Mouse (Mus musculus) lung, embryonic 15.5 days (tissue): ENCODE measurements around the gene Cbr3. TPM values are rescaled to one million over a fixed set of nuclear protein-coding genes. Genes with fewer than 3 reads are reported as not detected.
A peak's percentile ranks its signal among the peaks of the same experiment; 100 is the strongest.

Experiments
- ATAC-seq: fragments of 200-750 bp; cut with Nextera tagmentation; 2 replicates; pipeline ENCODE4 v1.8.0; 2017; ENCODE audit warnings: moderate number of reproducible peaks, borderline replicate concordance; ENCODE audit not compliant: low FRiP score, low TSS enrichment; ENCODE audit errors: extremely low read depth
- H3K27ac ChIP-seq: fragments of 300-500 bp; sonication (generic); 2 replicates; pipeline ENCODE4 v1.5.1; 2015; ENCODE audit warnings: moderate library complexity, mild to moderate bottlenecking, inconsistent platforms
- H3K27me3 ChIP-seq: fragments of 300-500 bp; sonication (generic); 2 replicates; pipeline ENCODE4 v1.6.1; 2015; ENCODE audit warnings: inconsistent platforms
- H3K36me3 ChIP-seq: fragments of 300-500 bp; sonication (generic); 2 replicates; pipeline ENCODE4 v1.6.1; 2015; ENCODE audit warnings: inconsistent platforms
- H3K4me1 ChIP-seq: fragments of 300-500 bp; sonication (generic); 2 replicates; pipeline ENCODE4 v1.6.1; 2015; ENCODE audit warnings: inconsistent platforms
- H3K4me2 ChIP-seq: fragments of 300-500 bp; sonication (generic); 2 replicates; pipeline ENCODE4 v1.6.1; 2015; ENCODE audit warnings: inconsistent platforms, mild to moderate bottlenecking, moderate library complexity
- H3K4me3 ChIP-seq: fragments of 300-500 bp; sonication (generic); 2 replicates; pipeline ENCODE4 v1.5.1; 2015; ENCODE audit warnings: mild to moderate bottlenecking, inconsistent platforms
- H3K9ac ChIP-seq: fragments of 300-500 bp; sonication (generic); 2 replicates; pipeline ENCODE4 v1.6.1; 2015; ENCODE audit warnings: inconsistent platforms
- H3K9me3 ChIP-seq: fragments of 300-500 bp; sonication (generic); 2 replicates; pipeline ENCODE4 v1.6.1; 2016; ENCODE audit warnings: inconsistent platforms
- WGBS: fragments of 180-500 bp; shearing (Covaris S2); methylation state at CpG from one replicate; pipeline ENCODE4 v1.1.7; 2015; 5-methylcytosine and 5-hydroxymethylcytosine counted together
- polyA plus RNA-seq: library from polyadenylated mRNA; unstranded; fragments of >200 nt; fragmentation: Nextera tagmentation; extraction: Ambion mirVana; gene quantifications from 2 replicates; pipeline ENCODE4 v1.2.1, GENCODE M21; 2015

Gene Cbr3
- polyA plus RNA-seq, 1 experiment from 2014 or later: 7.6 TPM

GRCm38 (mm10) chr16:93712189-93712885 is 29.3 kb downstream of the Cbr3 start:
- WGBS: 8% methylated on average over 31 of the region's 31 CpGs
- H3K4me2 ChIP-seq: peak overlapping the region; percentile 97
- H3K4me3 ChIP-seq: peak overlapping the region; percentile 79
- no peaks in the 10 kb centered on the region for H3K9me3 ChIP-seq
- H3K27me3 ChIP-seq: peaks cover 5% of the 10 kb centered on the region; the same call in 1 of the 2 replicates
- peaks cover 30% of the 10 kb centered on the region for H3K4me1 ChIP-seq
- H3K27ac ChIP-seq: peak overlapping the region; percentile 35; the same call in 1 of the 2 replicates
- no peak; the same call in 1 of the 2 replicates for ATAC-seq
- H3K36me3 ChIP-seq: no peaks in the 10 kb centered on the region
- peak overlapping the region; percentile 71 for H3K9ac ChIP-seq

- no peak overlapping the region for H3K9ac ChIP-seq
- H3K4me2 ChIP-seq: peak overlapping the region; percentile 97
- H3K27me3 ChIP-seq: peaks cover 5% of the 10 kb centered on the region; the same call in 1 of the 2 replicates
- no peak overlapping the region for H3K27ac ChIP-seq
- H3K4me3 ChIP-seq: peak overlapping the region; percentile 79
- no peaks in the 10 kb centered on the region for H3K9me3 ChIP-seq
- no peak for ATAC-seq
- WGBS: 73% methylated on average over 7 of the region's 7 CpGs
- peaks cover 33% of the 10 kb centered on the region for H3K4me1 ChIP-seq
- H3K36me3 ChIP-seq: no peaks in the 10 kb centered on the region
Observed at GRCm38 (mm10) chr16:93712966-93713365, 30.0 kb downstream of the Cbr3 start.

GRCm38 (mm10) chr16:93714426-93714825 is 31.4 kb downstream of the Cbr3 start:
- ATAC-seq: no peak
- H3K9ac ChIP-seq: no peak overlapping the region
- WGBS: 31% methylated on average over 5 of the region's 5 CpGs

GRCm38 (mm10) chr16:93715826-93716225 is 32.8 kb downstream of the Cbr3 start:
- H3K27me3 ChIP-seq: peaks cover 5% of the 10 kb centered on the region; the same call in 1 of the 2 replicates
- 55% methylated on average over 6 of the region's 6 CpGs for WGBS
- no peak for ATAC-seq
- H3K36me3 ChIP-seq: no peaks in the 10 kb centered on the region
- peak overlapping the region; percentile 17 for H3K4me2 ChIP-seq
- no peak overlapping the region for H3K9ac ChIP-seq
- H3K4me1 ChIP-seq: peaks cover 33% of the 10 kb centered on the region
- H3K27ac ChIP-seq: peak overlapping the region; percentile 19
- H3K9me3 ChIP-seq: no peaks in the 10 kb centered on the region
- no peak overlapping the region for H3K4me3 ChIP-seq

More at GRCm38 (mm10) chr16:93714426-93714825, 31.4 kb downstream of the Cbr3 start:
- no peak overlapping the region for H3K4me2 ChIP-seq
- no peaks in the 10 kb centered on the region for H3K36me3 ChIP-seq
- H3K4me3 ChIP-seq: no peak overlapping the region
- peaks cover 5% of the 10 kb centered on the region; the same call in 1 of the 2 replicates for H3K27me3 ChIP-seq
- H3K9me3 ChIP-seq: no peaks in the 10 kb centered on the region
- peaks cover 33% of the 10 kb centered on the region for H3K4me1 ChIP-seq
- 0 out of 2 replicates have a peak overlapping the region, but pooled peaks have one; percentile 12 for H3K27ac ChIP-seq

- peak overlapping the region; percentile 19; the same call in 1 of the 2 replicates for H3K27ac ChIP-seq
Observed at GRCm38 (mm10) chr16:93717299-93717703, 34.3 kb downstream of the Cbr3 start.

DNA sequence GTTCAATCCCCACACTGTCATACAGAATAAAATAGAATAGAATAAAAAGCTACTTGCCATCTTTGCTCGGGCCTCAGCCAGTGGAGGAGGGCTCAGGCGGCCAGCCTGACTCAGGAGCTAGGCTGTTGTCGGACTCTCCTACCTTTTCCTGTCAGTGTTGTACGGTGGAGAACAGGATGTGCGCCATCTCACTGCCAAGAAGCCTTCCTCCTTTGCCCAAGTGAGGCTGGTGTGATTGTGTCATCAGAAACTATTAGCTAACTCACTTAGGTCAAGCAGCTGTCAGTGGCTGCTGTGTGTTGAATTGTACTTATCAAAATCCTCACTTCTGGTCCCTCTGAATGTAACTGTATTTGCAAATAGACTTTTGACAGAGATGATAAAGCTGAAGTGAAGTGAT is 38.8 kb downstream of the Cbr3 start:
- Histone ChIP-seq H3K9me3 (no peaks in the 10 kb centered on the region), H3K9ac (no peak overlapping the region), H3K27ac (no peak overlapping the region), H3K4me2 (no peak overlapping the region), H3K27me3 (no peaks in the 10 kb centered on the region), H3K4me1 (peaks cover 8% of the 10 kb centered on the region), H3K36me3 (no peaks in the 10 kb centered on the region), H3K4me3 (no peak overlapping the region)
- WGBS: 57% methylated on average over 5 of the region's 5 CpGs
- ATAC-seq: no peak

More at GRCm38 (mm10) chr16:93717299-93717703, 34.3 kb downstream of the Cbr3 start:
- H3K9me3 ChIP-seq: no peaks in the 10 kb centered on the region
- WGBS: 22% methylated on average over 5 of the region's 5 CpGs
- ATAC-seq: peak; percentile 74
- no peak overlapping the region for H3K4me2 ChIP-seq
- H3K27me3 ChIP-seq: peaks cover 5% of the 10 kb centered on the region; the same call in 1 of the 2 replicates
- peaks cover 33% of the 10 kb centered on the region for H3K4me1 ChIP-seq
- H3K4me3 ChIP-seq: no peak overlapping the region
- H3K9ac ChIP-seq: 0 out of 2 replicates have a peak overlapping the region, but pooled peaks have one; percentile 1
- no peaks in the 10 kb centered on the region for H3K36me3 ChIP-seq

GRCm38 (mm10) chr16:93722476-93722875 is 39.5 kb downstream of the Cbr3 start:
- H3K4me1 ChIP-seq: peaks cover 2% of the 10 kb centered on the region
- H3K9ac ChIP-seq: no peak overlapping the region
- no peak overlapping the region for H3K4me3 ChIP-seq
- no peak overlapping the region for H3K4me2 ChIP-seq
- H3K27ac ChIP-seq: no peak overlapping the region
- no peaks in the 10 kb centered on the region for H3K9me3 ChIP-seq
- 59% methylated on average over 2 of the region's 2 CpGs for WGBS
- no peak for ATAC-seq
- H3K27me3 ChIP-seq: no peaks in the 10 kb centered on the region
- H3K36me3 ChIP-seq: no peaks in the 10 kb centered on the region

- no peak for ATAC-seq
- no peak overlapping the region for H3K4me3 ChIP-seq
- H3K9ac ChIP-seq: no peak overlapping the region
- no peaks in the 10 kb centered on the region for H3K9me3 ChIP-seq
- no peak overlapping the region for H3K4me2 ChIP-seq
- H3K27me3 ChIP-seq: no peaks in the 10 kb centered on the region
- 51% methylated on average over 8 of the region's 8 CpGs for WGBS
- peaks cover 8% of the 10 kb centered on the region; the same call in 1 of the 2 replicates for H3K4me1 ChIP-seq
- H3K36me3 ChIP-seq: no peaks in the 10 kb centered on the region
- H3K27ac ChIP-seq: no peak overlapping the region
Observed at GRCm38 (mm10) chr16:93725417-93726144, 42.6 kb downstream of the Cbr3 start.

- peaks cover 8% of the 10 kb centered on the region; the same call in 1 of the 2 replicates for H3K4me1 ChIP-seq
- H3K27me3 ChIP-seq: no peaks in the 10 kb centered on the region
Observed at GRCm38 (mm10) chr16:93726186-93726585, 43.2 kb downstream of the Cbr3 start.

DNA sequence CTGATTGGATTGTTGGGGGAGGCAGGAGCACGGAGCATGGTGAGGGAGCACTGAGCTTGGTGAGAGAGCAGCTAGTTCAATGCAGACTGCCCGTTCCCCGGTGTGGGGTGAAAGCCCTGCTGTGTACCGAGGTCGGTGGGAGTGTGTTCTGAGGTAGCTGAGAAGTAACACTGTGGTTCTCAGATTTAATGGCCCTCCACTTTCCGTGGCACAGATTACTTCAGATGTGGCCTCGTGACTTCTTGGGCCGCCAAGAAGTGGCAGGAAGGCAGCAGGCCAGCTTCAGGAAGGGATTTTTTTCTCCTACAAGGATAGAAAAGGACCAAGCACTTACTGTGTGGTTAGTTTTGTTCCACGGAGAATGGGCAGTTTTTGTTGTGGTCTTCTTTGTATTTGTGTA is 45.7 kb downstream of the Cbr3 start:
- no peak overlapping the region for H3K9ac ChIP-seq
- H3K36me3 ChIP-seq: no peaks in the 10 kb centered on the region
- no peak for ATAC-seq
- no peak overlapping the region for H3K27ac ChIP-seq
- H3K4me3 ChIP-seq: no peak overlapping the region
- H3K4me1 ChIP-seq: peaks cover 8% of the 10 kb centered on the region; the same call in 1 of the 2 replicates
- no peak overlapping the region for H3K4me2 ChIP-seq
- no peaks in the 10 kb centered on the region for H3K27me3 ChIP-seq
- no peaks in the 10 kb centered on the region for H3K9me3 ChIP-seq
- 63% methylated on average over 9 of the region's 9 CpGs for WGBS

More at GRCm38 (mm10) chr16:93726186-93726585, 43.2 kb downstream of the Cbr3 start:
- Histone ChIP-seq H3K9me3 (no peaks in the 10 kb centered on the region), H3K9ac (no peak overlapping the region), H3K4me3 (no peak overlapping the region), H3K36me3 (no peaks in the 10 kb centered on the region), H3K4me2 (no peak overlapping the region), H3K27ac (no peak overlapping the region)
- WGBS: 84% methylated on average over 4 of the region's 4 CpGs
- no peak for ATAC-seq

DNA sequence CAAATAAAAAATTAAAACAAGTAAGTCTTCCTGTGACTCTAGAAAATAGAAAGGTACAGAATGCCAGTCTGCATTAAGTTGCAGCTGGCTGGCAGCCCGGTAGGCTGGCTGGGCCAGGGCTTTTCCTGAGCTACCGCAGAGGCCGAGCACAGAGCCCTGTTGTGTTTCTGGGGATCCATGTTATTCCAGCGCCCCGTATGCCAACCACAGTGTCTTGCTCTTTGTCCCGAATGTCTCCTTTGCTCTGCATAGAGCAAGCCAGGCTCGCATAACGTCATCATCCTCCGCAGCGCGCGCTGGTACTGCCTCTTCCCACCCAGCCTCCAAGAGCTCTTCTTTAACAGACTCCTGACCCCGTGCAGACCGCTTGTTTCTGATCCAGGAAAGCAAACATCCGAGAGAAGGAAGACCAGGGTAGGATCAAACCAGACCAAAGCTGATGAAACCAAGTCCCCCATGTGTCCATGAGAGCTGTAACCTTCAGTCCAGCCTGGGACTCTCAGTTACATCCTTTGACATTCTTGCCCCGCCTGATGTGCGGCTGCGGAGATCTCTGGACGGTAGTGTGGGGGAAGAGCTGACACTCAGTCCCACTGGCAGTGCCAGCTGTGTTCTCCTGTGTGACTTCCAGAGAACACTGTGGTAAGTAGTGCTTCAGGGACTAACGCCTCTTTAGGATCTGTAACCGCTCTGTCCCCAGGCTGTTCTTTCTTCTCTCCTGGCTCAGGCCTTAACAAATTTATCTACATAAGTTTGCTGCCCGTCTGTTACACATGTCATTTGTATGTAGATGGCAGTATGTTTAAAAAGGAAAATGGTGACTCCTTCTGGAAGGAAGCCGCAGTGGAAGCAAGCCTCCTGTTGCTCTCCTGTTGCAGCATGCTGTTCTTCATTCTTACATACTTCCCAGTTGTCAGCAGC is 47.0 kb downstream of the Cbr3 start:
- Histone ChIP-seq H3K4me2 (no peak overlapping the region), H3K36me3 (no peaks in the 10 kb centered on the region), H3K27me3 (no peaks in the 10 kb centered on the region), H3K4me1 (peaks cover 8% of the 10 kb centered on the region; the same call in 1 of the 2 replicates), H3K9me3 (no peaks in the 10 kb centered on the region), H3K9ac (no peak overlapping the region), H3K4me3 (no peak overlapping the region), H3K27ac (no peak overlapping the region)
- WGBS: 68% methylated on average over 23 of the region's 23 CpGs
- ATAC-seq: no peak
